Mouse (Mus musculus) olfactory bulb, adult 2 months (tissue): ENCODE data around the gene Gm21974.

Source experiments
- CTCF ChIP-seq: fragments of 200-500 bp; IDR thresholded peaks from 2 replicates; pipeline ENCODE4 v1.5.1; 2012; ENCODE audit warnings: low read depth, mild to moderate bottlenecking, low read length, moderate library complexity; ENCODE audit not compliant: insufficient read depth
- POLR2A ChIP-seq: fragments of 200-500 bp; IDR thresholded peaks from 2 replicates; pipeline ENCODE4 v1.6.1; 2012; ENCODE audit warnings: mild to moderate bottlenecking, low read depth, low read length, moderate library complexity; ENCODE audit not compliant: insufficient read depth

DNA sequence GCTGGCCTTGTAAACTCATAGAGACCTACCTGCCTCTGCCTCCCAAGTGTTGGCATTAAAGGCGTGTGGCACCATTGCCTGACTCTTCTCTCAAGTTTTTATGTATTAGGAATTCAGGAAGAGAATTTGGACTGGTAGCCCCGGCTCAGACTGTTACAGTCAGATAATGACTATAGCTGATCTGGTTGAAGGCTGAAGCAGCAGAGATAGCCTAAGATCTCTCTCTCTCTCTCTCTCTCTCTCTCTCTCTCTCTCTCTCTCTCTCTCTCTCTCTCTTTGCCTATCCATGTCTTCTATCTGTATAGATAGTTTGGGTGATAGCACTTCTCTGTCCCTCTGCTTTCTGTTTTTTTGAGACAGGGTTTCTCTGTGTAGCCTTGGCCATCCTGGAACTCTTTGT lies 6.5 kb upstream of the Gm21974 start:
- no peak for TF ChIP-seq POLR2A
- TF ChIP-seq CTCF, result no peak
